Mouse (Mus musculus) left cerebral cortex, postnatal 10 days (tissue): Measurements from ENCODE around the gene Nop2. TPM values are rescaled to one million over a fixed set of nuclear protein-coding genes. Genes with fewer than 3 reads are reported as not detected.

Experiments
- DNase-seq, 2 experiments: peaks; one replicate each; pipeline ENCODE4 v3.0.0; 2021 to 2022; ENCODE audit warnings: low spot score in 2 of 2, mixed read lengths in 1 of 2; ENCODE audit errors: extremely low spot score in 1 of 2
- intact Hi-C: fragments of 180-260 bp; cut with DNase I; formaldehyde crosslinking; loops from one replicate; pipeline ENCODE4 v1.15.1; 2025
- total RNA-seq, 2 experiments: library from RNA; stranded (reverse); gene quantifications; 2 replicates each; pipeline ENCODE4 v1.2.3; 2021

The Nop2 gene
- total RNA-seq, result 10 to 100 TPM; 32.4 to 35.6 TPM

GRCm38 (mm10) chr6:125131302-125132156 lies at the start of gene Nop2:
Nop2 (plus strand) TSS chr6:125131909.
- peak; percentile 80 to 93 for DNase-seq
- intact Hi-C loops, result no loop called here

- DNase-seq, result no peak
- intact Hi-C loops, result loop anchor here (2.0 to 10.0 kb wide), 3 partner anchors 36 to 228 kb away; partner anchors contain the start of genes Mlf2 and P3h3
Observed at GRCm38 (mm10) chr6:125082801-125083386, 48.8 kb upstream of the Nop2 start.

- intact Hi-C loops, result loop anchor here (10.0 kb wide), 2 partner anchors 150 to 230 kb away; partner anchors contain the start of genes Mlf2 and P3h3
- DNase-seq, result peak; percentile 61 to 72
Observed at GRCm38 (mm10) chr6:125084424-125084823, 47.3 kb upstream of the Nop2 start.

GRCm38 (mm10) chr6:125087937-125088336 lies 43.8 kb upstream of the Nop2 start:
- no peak for DNase-seq
- intact Hi-C loops, result loop anchor here (10.0 kb wide), 2 partner anchors 153 to 233 kb away; partner anchors contain the start of genes Mlf2 and P3h3

GRCm38 (mm10) chr6:125088561-125089321 lies 43.0 kb upstream of the Nop2 start:
- DNase-seq, result peak; percentile 69 to 90
- intact Hi-C loops, result loop anchor here (10.0 kb wide), 2 partner anchors 154 to 234 kb away; partner anchors contain the start of genes Mlf2 and P3h3

GRCm38 (mm10) chr6:125089521-125090321 lies 42.0 kb upstream of the Nop2 start:
- peak; percentile 82 to 93 for DNase-seq
- intact Hi-C loops, result loop anchor here (10.0 kb wide), 2 partner anchors 155 to 235 kb away; partner anchors contain the start of genes Mlf2 and P3h3

GRCm38 (mm10) chr6:125090341-125091085 lies 41.2 kb upstream of the Nop2 start:
- no peak for DNase-seq
- intact Hi-C loops, result no loop called here

- intact Hi-C loops, result no loop called here
- DNase-seq, result no peak
Observed at GRCm38 (mm10) chr6:125092372-125092771, 39.3 kb upstream of the Nop2 start.

- intact Hi-C loops, result no loop called here
- DNase-seq, result no peak
Observed at GRCm38 (mm10) chr6:125094843-125095242, 36.9 kb upstream of the Nop2 start.

- peak; percentile 96 to 99 for DNase-seq
- intact Hi-C loops, result no loop called here
Observed at GRCm38 (mm10) chr6:125095391-125096278, 36.1 kb upstream of the Nop2 start, which contains the start of gene Chd4. Chd4 (plus strand) TSS chr6:125095981.

GRCm38 (mm10) chr6:125096279-125096596 lies 35.5 kb upstream of the Nop2 start:
- intact Hi-C loops, result no loop called here
- no peak for DNase-seq

- peak in 1 of 2 experiments; percentile 86 for DNase-seq
- intact Hi-C loops, result no loop called here
Observed at GRCm38 (mm10) chr6:125096597-125097345, 34.9 kb upstream of the Nop2 start.

- intact Hi-C loops, result no loop called here
- peak in 1 of 2 experiments; percentile 52 for DNase-seq
Observed at GRCm38 (mm10) chr6:125097346-125097689, 34.4 kb upstream of the Nop2 start.

GRCm38 (mm10) chr6:125097951-125098350 lies 33.8 kb upstream of the Nop2 start:
- no peak for DNase-seq
- intact Hi-C loops, result no loop called here

- no peak for DNase-seq
- intact Hi-C loops, result no loop called here
Observed at GRCm38 (mm10) chr6:125098513-125098912, 33.2 kb upstream of the Nop2 start.

GRCm38 (mm10) chr6:125099421-125099971 lies 32.2 kb upstream of the Nop2 start:
- intact Hi-C loops, result no loop called here
- DNase-seq, result peak in 1 of 2 experiments; percentile 64
